30 mouse cellular contexts compared by ENCODE assay signal in genomic region chr5:81107431-81107830, GRCm38 (mm10).
DNase-seq lines count a peak whose midpoint lies in the region; ATAC-seq and TF ChIP-seq lines count a peak whose summit lies in the region.
"Had no signal": no experiment of that assay in that cellular context is flagged by ENCODE, and none has a peak within 500 bp of the region (broad histone marks: within the 10 kb centered on the region; RNA-seq: fewer than 3 reads in every experiment).

No protein-coding gene starts in this region.

- TF ChIP-seq CTCF in liver, adult 2 months (IDR thresholded peaks at IDR 0.05; ENCODE audit: low read depth, low read length): no peak
- TF ChIP-seq CTCF in CH12.LX (conservative IDR thresholded peaks at IDR 0.05 in 1 of 2, IDR thresholded peaks at IDR 0.05 in 1 of 2; ENCODE audit: low read depth in 2 of 2, low read length in 2 of 2): no peak

- H3K4me2 ChIP-seq in liver, embryonic 11.5 days: no peak overlapping the region
- H3K4me2 ChIP-seq in CH12.LX (ENCODE audit: insufficient read depth, low read depth, poor library complexity, severe bottlenecking): no peak overlapping the region
- no peak overlapping the region for H3K4me2 ChIP-seq in hindbrain, embryonic 11.5 days (replicated peaks; ENCODE audit: low read depth, low read length)
- H3K4me2 ChIP-seq: embryonic facial prominence, embryonic 12.5 days; heart, embryonic 13.5 days; intestine, embryonic 15.5 days; limb, embryonic 13.5 days; liver, embryonic 13.5 days; midbrain, embryonic 13.5 days had no signal

- no peak overlapping the region for H3K4me3 ChIP-seq in liver, adult 2 months (ENCODE audit: insufficient read depth, low read depth, low read length)
- H3K4me3 ChIP-seq in liver, embryonic 11.5 days (ENCODE audit: low read depth, low read length): no peak overlapping the region
- H3K4me3 ChIP-seq in CH12.LX (replicated peaks in 1 of 3; ENCODE audit: low read depth in 2 of 3, low read length in 2 of 3, poor library complexity in 1 of 3): no peak overlapping the region
- no peak overlapping the region for H3K4me3 ChIP-seq in hindbrain, embryonic 11.5 days (ENCODE audit: low read depth, low read length)
- H3K4me3 ChIP-seq: embryonic facial prominence, embryonic 12.5 days; heart, adult 2 months; heart, embryonic 13.5 days; hindbrain, embryonic 10.5 days; intestine, embryonic 15.5 days; limb, embryonic 13.5 days; liver, embryonic 13.5 days; midbrain, embryonic 13.5 days had no signal

- no peak overlapping the region for H3K27ac ChIP-seq in liver, adult 2 months (replicated peaks; ENCODE audit: insufficient read depth, low read depth, low read length)
- no peak overlapping the region for H3K27ac ChIP-seq in liver, embryonic 11.5 days (ENCODE audit: low read depth, low read length)
- no peak overlapping the region for H3K27ac ChIP-seq in CH12.LX (ENCODE audit: insufficient read depth, low read depth)
- H3K27ac ChIP-seq in hindbrain, embryonic 11.5 days (ENCODE audit: low read depth, low read length): no peak overlapping the region
- H3K27ac ChIP-seq: embryonic facial prominence, embryonic 12.5 days; heart, adult 2 months; heart, embryonic 13.5 days; hindbrain, embryonic 10.5 days; hindbrain, postnatal 0 days; intestine, embryonic 15.5 days; limb, embryonic 13.5 days; liver, embryonic 13.5 days; midbrain, embryonic 13.5 days; stomach, postnatal 0 days had no signal

- in situ Hi-C loops in CH12.LX (cut with MboI; ENCODE audit: low pct_ligation_motif_present, low pct_unique_long_range_greater_than_20kb, low sequenced_read_pairs): no loop called here

- TF ChIP-seq RAD21 in CH12.LX (IDR thresholded peaks at IDR 0.05; ENCODE audit: low read depth, low read length): no peak

- H3K9ac ChIP-seq in liver, adult 2 months (ENCODE audit: low read depth, low read length): no peak overlapping the region
- H3K9ac ChIP-seq in liver, embryonic 11.5 days (ENCODE audit: low read depth, low read length): no peak overlapping the region
- H3K9ac ChIP-seq in CH12.LX (ENCODE audit: insufficient read depth, low read depth): no peak overlapping the region
- H3K9ac ChIP-seq in hindbrain, embryonic 11.5 days (ENCODE audit: low read depth, low read length): no peak overlapping the region
- H3K9ac ChIP-seq: embryonic facial prominence, embryonic 12.5 days; heart, embryonic 13.5 days; intestine, embryonic 15.5 days; limb, embryonic 13.5 days; liver, embryonic 13.5 days; midbrain, embryonic 13.5 days had no signal

- H3K36me3 ChIP-seq in liver, adult 2 months (ENCODE audit: control insufficient read depth, insufficient read depth, low read length): no peaks in the 10 kb centered on the region
- H3K36me3 ChIP-seq in liver, embryonic 11.5 days (ENCODE audit: control insufficient read depth, insufficient read depth, low read length): no peaks in the 10 kb centered on the region
- no peaks in the 10 kb centered on the region for H3K36me3 ChIP-seq in CH12.LX (replicated peaks in 1 of 2; ENCODE audit: control insufficient read depth in 1 of 2, insufficient read depth in 1 of 2, low read length in 1 of 2)
- H3K36me3 ChIP-seq in hindbrain, embryonic 11.5 days (ENCODE audit: control insufficient read depth, insufficient read depth, low read length): no peaks in the 10 kb centered on the region
- H3K36me3 ChIP-seq: embryonic facial prominence, embryonic 12.5 days; heart, embryonic 13.5 days; hindbrain, embryonic 10.5 days; intestine, embryonic 15.5 days; limb, embryonic 13.5 days; liver, embryonic 13.5 days; midbrain, embryonic 13.5 days had no signal

- peak; percentile 36 for TF ChIP-seq EP300 in CH12.LX (IDR thresholded peaks at IDR 0.05; ENCODE audit: low read length)

- H3K79me2 ChIP-seq in liver, adult 2 months (ENCODE audit: control insufficient read depth, insufficient read depth, low read length): no peaks in the 10 kb centered on the region
- H3K79me2 ChIP-seq in CH12.LX (replicated peaks; ENCODE audit: control insufficient read depth, extremely low read depth, insufficient read depth, poor library complexity, severe bottlenecking): no peaks in the 10 kb centered on the region

- dilution Hi-C loops in CH12.LX (cut with MboI; ENCODE audit: extremely low pct_ligation_motif_present, extremely low pct_unique_long_range_greater_than_20kb, low sequenced_read_pairs): no loop called here

- ATAC-seq in liver, embryonic 11.5 days (replicated peaks; ENCODE audit: low FRiP score): no peak
- ATAC-seq in monocyte, adult 5-6 weeks (replicated peaks; ENCODE audit: insufficient number of reproducible peaks, low FRiP score, low TSS enrichment, poor library complexity, severe bottlenecking): peak; percentile 84
- ATAC-seq in hindbrain, embryonic 11.5 days (ENCODE audit: low FRiP score): no peak
- ATAC-seq: forebrain, embryonic 16.5 days; hindbrain, postnatal 0 days; intestine, embryonic 15.5 days; midbrain, embryonic 13.5 days; Patski had no signal

- 75% methylated on average over 1 of the region's 1 CpGs for WGBS in liver, adult 2 months
- WGBS in liver, embryonic 11.5 days: 55% methylated on average over 1 of the region's 1 CpGs
- WGBS in hindbrain, embryonic 11.5 days: 86% methylated on average over 1 of the region's 1 CpGs

- DNase-seq in liver, adult 2 months (ENCODE audit: extremely low read depth, low read depth, low spot score): peak; percentile 6
- no peak for DNase-seq in liver, embryonic 11.5 days (ENCODE audit: low spot score)
- DNase-seq in CH12.LX (ENCODE audit: extremely low read depth) (peak; percentile 43), adipocyte (ENCODE audit: low spot score) (no peak)
- peak; percentile 55 for DNase-seq in fibroblast of lung, adult 2 months (ENCODE audit: low read depth)
- no peak for DNase-seq in hindbrain, embryonic 11.5 days (ENCODE audit: low spot score)
- DNase-seq in frontal cortex, postnatal 14 days (ENCODE audit: low spot score in 2 of 2): no peak
- DNase-seq: adrenal gland, postnatal 25 days; cerebellum, adult 2 months; gastrocnemius, postnatal 36 days; heart, adult 2 months; heart, postnatal 10 days; kidney, adult 2 months; kidney, postnatal 36 days; liver, embryonic 13.5 days; lung, adult 18-20 months; right cerebral cortex, postnatal 25 days; thymus, adult 18-20 months; thymus, postnatal 36 days had no signal

- no peaks in the 10 kb centered on the region for H3K27me3 ChIP-seq in liver, adult 2 months (ENCODE audit: control insufficient read depth, insufficient read depth, low read length)
- H3K27me3 ChIP-seq in liver, embryonic 11.5 days (replicated peaks; ENCODE audit: control insufficient read depth, insufficient read depth, low read length): no peaks in the 10 kb centered on the region
- no peaks in the 10 kb centered on the region for H3K27me3 ChIP-seq in CH12.LX (replicated peaks)
- no peaks in the 10 kb centered on the region for H3K27me3 ChIP-seq in hindbrain, embryonic 11.5 days (ENCODE audit: control insufficient read depth, insufficient read depth, low read length)
- H3K27me3 ChIP-seq: embryonic facial prominence, embryonic 12.5 days; heart, embryonic 13.5 days; intestine, embryonic 15.5 days; limb, embryonic 13.5 days; liver, embryonic 13.5 days; midbrain, embryonic 13.5 days had no signal

- H3K4me1 ChIP-seq in liver, adult 2 months (ENCODE audit: control insufficient read depth, insufficient read depth, low read length): no peaks in the 10 kb centered on the region
- H3K4me1 ChIP-seq in liver, embryonic 11.5 days (replicated peaks; ENCODE audit: control insufficient read depth, insufficient read depth, low read length): no peaks in the 10 kb centered on the region
- peaks cover 0 to 12% of the 10 kb centered on the region in 2 experiments; a peak in 1 of 4 replicates for H3K4me1 ChIP-seq in CH12.LX (ENCODE audit: control insufficient read depth in 1 of 2, insufficient read depth in 2 of 2)
- no peaks in the 10 kb centered on the region for H3K4me1 ChIP-seq in hindbrain, embryonic 11.5 days (replicated peaks; ENCODE audit: control insufficient read depth, insufficient read depth, low read length)
- H3K4me1 ChIP-seq: embryonic facial prominence, embryonic 12.5 days; heart, embryonic 13.5 days; hindbrain, embryonic 10.5 days; intestine, embryonic 15.5 days; limb, embryonic 13.5 days; liver, embryonic 13.5 days; midbrain, embryonic 13.5 days had no signal

- H3K9me3 ChIP-seq in liver, embryonic 11.5 days (ENCODE audit: control insufficient read depth, low read length): no peaks in the 10 kb centered on the region
- H3K9me3 ChIP-seq in CH12.LX (replicated peaks; ENCODE audit: low read length): no peaks in the 10 kb centered on the region
- no peaks in the 10 kb centered on the region for H3K9me3 ChIP-seq in hindbrain, embryonic 11.5 days (ENCODE audit: control insufficient read depth, low read length)
- H3K9me3 ChIP-seq: embryonic facial prominence, embryonic 12.5 days; heart, embryonic 13.5 days; hindbrain, embryonic 10.5 days; intestine, embryonic 15.5 days; limb, embryonic 13.5 days; liver, embryonic 13.5 days; midbrain, embryonic 13.5 days had no signal

- TF ChIP-seq POLR2A in liver, adult 2 months (IDR thresholded peaks at IDR 0.05; ENCODE audit: extremely low read depth, insufficient read depth, low read length): no peak
- no peak for TF ChIP-seq POLR2A in CH12.LX (IDR thresholded peaks at IDR 0.05; ENCODE audit: low read depth, low read length)

TF ChIP-seq in CH12.LX, 34 proteins besides CTCF, POLR2A, EP300 and RAD21 (continues in another document):
- TF ChIP-seq MEF2A (IDR thresholded peaks at IDR 0.05; ENCODE audit: borderline replicate concordance, low read depth, low read length): no peak
- TF ChIP-seq USF2 (conservative IDR thresholded peaks at IDR 0.05; ENCODE audit: low read depth, low read length): no peak
- no peak for TF ChIP-seq MAZ (IDR thresholded peaks at IDR 0.05; ENCODE audit: low read depth, low read length)
- no peak for TF ChIP-seq MAFK (IDR thresholded peaks at IDR 0.05; ENCODE audit: insufficient replicate concordance, low read length)
- TF ChIP-seq ETS1 (conservative IDR thresholded peaks at IDR 0.05; ENCODE audit: low read depth, low read length): no peak
- TF ChIP-seq RCOR1 (conservative IDR thresholded peaks at IDR 0.05; ENCODE audit: low read depth, low read length): no peak
- TF ChIP-seq UBTF (IDR thresholded peaks at IDR 0.05; ENCODE audit: low read depth, low read length): no peak
- TF ChIP-seq MAX (IDR thresholded peaks at IDR 0.05; ENCODE audit: low read length): no peak
- TF ChIP-seq ZC3H11A (IDR thresholded peaks at IDR 0.05; ENCODE audit: low read depth, low read length): no peak
- TF ChIP-seq SMC3 (IDR thresholded peaks at IDR 0.05; ENCODE audit: low read depth, low read length): no peak
- no peak for TF ChIP-seq ELF1 (IDR thresholded peaks at IDR 0.05; ENCODE audit: low read depth, low read length)
- TF ChIP-seq KAT2A (IDR thresholded peaks at IDR 0.05; ENCODE audit: insufficient replicate concordance, low read length): no peak
- TF ChIP-seq ZNF384 (IDR thresholded peaks at IDR 0.05; ENCODE audit: low read depth, low read length): no peak
- no peak for TF ChIP-seq TBP (conservative IDR thresholded peaks at IDR 0.05; ENCODE audit: low read depth, low read length)
- no peak for TF ChIP-seq ZKSCAN1 (IDR thresholded peaks at IDR 0.05; ENCODE audit: borderline replicate concordance, low read depth, low read length)
- TF ChIP-seq TCF12 (IDR thresholded peaks at IDR 0.05; ENCODE audit: low read depth, low read length): no peak

Comparison
In these comparisons a context has a peak if more than half of its experiments do, and no peak if none do; other contexts are left out.
1. DNase-seq: peak in liver, adult 2 months (single experiment), CH12.LX (single experiment) and fibroblast of lung, adult 2 months (single experiment); none in liver, embryonic 11.5 days (single experiment), hindbrain, embryonic 11.5 days (single experiment), frontal cortex, postnatal 14 days (0 of 2) and adipocyte (single experiment).